Mouse (Mus musculus) lung, adult 18-20 months (tissue): ENCODE results near the gene Nphp3.

Experiments
- DNase-seq, 2 experiments: peaks; one replicate each; pipeline ENCODE4 v3.0.0; 2022; ENCODE audit warnings: mixed read lengths in 2 of 2

Gene Nphp3

DNA sequence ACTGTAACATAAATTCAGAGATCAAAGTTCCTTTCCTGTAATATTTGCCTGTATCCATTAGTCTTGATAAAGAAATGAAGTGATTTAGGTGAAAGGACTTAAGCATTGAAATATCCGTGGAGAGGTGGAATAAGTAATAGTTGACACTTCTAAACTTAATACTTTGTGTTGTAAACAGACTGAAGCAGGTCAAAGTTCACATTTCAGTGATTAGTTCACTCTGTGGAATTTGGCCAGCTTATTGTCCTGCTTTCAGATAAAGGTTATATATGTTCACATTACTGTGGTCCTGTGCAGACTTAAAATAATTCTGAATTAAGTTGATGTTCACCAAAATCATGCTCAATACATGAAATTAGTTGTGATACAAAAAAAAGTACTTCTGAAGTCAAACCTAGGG, 62.2 kb downstream of the Nphp3 start:
- no peak for DNase-seq

DNA sequence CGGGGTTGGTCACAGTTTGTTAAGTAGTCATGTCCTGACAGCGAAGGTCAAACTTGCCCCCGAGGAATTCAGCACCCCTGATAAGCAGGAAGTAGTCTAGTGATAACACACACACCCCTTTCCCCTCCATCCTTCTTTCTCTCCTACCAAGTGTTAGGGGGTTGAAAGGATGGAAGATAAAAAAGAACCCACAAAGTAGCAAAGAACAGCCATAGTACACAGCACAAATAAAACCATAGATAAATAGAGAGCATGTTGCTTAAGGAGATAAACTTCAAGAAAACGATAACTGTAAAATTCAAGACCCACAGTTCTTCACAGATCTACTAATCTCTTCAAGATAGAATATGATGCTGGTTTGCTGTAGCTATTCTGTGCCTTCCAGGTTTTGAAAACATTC, 67.9 kb downstream of the Nphp3 start:
- DNase-seq: no peak

DNA sequence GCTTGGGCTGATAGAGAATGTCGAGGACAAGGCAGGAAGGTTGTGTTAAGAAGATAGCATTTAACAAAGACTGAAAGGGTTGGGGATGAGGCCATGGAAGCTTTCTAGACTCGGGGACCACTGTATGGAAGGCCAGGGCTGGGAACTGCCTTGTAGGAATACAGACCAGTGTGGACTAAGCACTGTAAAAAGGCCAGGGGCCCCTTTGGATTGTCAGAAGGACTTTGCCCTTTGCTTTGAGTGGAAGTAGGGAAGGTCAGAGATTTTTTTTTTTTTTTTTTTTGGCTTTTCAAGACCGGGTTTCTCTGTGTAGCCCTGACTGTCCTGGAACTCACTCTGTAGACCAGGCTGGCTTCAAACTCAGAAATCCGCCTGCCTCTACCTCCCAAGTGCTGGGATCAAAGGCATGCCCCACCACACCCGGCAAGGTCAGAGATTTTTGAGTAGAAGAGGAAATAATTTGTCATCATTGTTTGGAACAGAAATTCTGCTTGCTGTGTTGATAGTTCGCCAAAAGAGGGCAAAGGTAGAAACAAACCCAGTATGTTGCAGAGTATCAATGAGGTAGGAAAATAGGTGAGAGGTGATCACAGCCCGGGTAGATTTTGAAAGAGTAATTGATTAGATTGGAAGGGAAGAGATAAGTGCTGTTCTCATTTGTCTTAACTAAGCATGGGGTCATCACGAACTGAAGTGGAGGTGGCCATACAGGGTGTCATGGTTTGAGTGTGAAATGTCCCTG, 68.7 kb downstream of the Nphp3 start:
- no peak for DNase-seq

DNA sequence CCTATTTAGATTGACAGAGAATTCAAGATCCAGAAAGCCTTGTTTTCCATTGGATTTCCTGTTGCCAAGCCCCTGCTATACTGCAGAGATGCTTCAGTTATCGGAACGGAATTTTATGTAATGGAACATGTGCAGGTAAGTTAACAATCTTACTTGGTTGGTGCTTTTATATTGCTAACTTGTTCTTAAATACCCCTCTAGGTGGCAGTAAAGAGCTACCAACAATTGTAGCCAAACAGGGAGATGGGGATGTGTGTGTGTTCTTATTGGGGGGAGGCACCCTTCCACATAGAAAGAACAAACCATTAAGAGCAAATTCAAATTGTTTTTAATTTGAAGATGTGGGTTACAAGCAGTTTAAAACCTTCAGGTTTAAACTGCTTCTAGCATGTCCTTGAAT, 73.5 kb downstream of the Nphp3 start:
- DNase-seq: no peak

DNA sequence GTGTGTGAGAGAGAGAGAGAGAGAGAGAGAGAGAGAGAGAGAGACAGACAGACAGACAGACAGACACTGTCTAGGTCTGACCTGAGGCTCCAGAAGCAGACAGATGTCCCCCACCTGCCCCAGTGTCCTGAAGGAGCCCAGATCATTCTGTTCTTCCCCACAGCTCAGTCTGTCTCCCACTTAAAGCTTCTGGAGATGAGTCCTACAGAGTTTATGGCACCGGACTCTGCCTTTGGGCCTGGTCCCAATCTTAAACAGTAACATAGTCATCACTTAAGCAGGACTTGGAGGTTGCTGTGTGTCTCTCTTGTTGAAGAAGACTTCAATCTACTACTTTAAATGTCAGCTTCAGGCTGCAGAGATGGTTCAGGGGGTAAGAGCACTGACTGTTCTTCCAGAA, 76.4 kb downstream of the Nphp3 start:
- no peak for DNase-seq

DNA sequence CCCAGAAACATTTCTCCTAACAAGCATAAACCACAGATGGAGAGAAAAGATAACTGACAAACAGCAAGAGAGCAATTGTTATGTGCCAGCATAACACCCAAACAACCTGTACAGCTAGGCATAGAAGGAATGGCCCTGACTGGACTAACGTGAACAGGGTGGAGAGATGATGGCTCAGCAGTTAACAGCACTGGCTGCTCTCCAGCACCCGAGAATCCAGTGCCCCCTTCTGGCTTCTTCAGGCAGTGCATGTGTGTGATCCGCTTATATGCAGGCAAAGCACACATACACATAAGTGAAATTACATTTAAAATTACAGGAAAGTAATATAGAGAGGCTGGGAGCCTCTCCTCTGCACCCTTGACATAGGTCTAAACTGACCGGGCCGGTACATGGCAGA, 77.0 kb downstream of the Nphp3 start:
- peak; percentile 26 to 49 for DNase-seq

DNA sequence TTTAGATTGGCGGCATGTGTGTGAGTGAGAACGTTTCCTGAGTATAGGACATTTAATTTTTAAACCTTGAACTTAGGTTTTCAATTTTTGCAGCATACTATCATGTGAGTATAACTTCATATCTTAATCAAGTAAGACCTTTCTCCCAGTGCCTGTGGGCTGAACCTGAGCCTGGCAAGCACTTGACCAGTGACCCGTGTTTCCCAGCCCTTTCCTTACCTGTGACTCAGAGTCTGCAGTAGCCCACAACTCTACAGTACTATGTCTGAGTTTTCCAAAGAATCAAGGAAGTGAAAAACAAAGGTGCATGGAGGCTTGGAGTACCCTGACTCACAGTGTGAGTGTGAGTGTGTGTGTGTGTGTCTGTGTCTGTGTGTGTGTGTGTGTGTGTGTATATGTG, 77.7 kb downstream of the Nphp3 start:
- DNase-seq: no peak

DNA sequence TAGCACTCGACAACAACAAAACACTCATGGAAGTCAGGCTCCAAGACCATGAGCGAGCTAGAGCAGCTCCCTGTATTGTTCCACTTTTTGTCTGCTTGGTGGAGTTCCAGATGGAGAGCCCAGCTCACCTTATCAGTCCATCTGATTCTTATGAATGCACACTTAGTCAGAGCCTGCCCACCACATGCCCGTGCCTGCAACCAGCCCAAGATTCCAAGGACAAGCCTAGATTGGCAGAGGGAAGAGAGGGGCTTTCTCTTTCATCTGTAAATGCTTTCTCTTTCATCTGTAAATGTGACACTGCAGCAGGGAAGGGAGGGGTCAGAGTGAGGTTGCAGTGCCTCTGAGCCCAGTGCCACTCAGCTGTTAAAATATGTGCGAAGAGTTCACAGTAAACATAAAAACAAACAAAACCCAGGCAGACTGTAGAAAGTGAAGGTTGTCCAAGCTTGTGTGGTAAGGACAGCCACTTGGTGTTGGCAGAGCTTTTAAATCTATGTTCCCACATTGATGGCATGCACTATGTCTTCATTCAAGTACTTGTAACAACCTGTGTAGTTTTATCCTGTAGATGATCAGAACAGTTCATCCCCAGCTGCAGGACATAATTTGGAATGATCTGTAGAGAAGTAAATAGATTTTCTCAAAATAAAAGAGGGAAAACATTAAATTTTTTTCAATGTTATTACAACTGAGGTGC, 83.5 kb downstream of the Nphp3 start:
- DNase-seq: no peak

DNA sequence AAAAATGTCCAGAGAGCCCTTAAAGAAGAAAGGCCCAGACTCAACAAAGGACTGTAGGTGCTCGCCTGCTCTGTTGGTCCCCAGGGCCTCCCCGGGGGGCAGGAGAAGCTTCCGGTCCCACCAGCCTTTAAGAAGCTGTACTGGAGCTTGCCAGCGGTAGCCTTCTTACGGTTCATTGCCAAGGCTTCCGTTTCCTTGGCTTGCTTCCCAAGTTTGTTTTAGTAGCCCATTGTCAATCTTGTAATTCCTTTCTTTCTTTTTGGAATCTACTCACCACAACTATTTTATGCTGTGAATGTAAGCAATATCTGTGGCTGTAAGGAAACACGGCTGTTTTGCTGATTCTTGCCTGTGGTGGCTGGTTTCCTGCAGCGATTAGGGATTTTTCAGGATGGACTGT, 86.2 kb downstream of the Nphp3 start:
- DNase-seq: peak; percentile 62 to 77

DNA sequence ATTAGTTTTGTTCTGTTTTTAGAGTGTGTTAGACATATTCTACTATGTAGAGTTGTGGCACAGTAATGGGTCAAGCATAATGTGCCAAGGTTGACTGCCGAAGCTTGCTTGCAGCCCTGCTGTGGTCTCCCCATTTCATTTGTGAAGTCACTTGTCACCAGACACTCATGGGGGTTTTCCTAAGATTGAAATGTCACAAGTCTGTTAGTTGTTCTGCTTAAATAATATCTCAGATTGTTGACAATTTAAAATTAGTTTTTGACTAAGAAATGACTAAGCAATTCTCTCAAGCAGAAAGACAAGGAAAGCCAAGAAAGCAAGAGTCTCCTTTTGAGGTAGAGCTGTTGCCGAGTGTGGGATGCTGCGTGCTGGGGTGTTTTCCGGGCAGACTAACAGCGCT, 90.6 kb downstream of the Nphp3 start:
- no peak for DNase-seq
